Mouse (Mus musculus) stomach, postnatal 0 days (tissue): ENCODE data around the gene Plxnb2. TPM values are rescaled to one million over a fixed set of nuclear protein-coding genes. Genes with fewer than 3 reads are reported as not detected.

Experiments used
- ATAC-seq: fragments of 200-750 bp; cut with Nextera tagmentation; 2 replicates; pipeline ENCODE4 v1.8.0; 2017; ENCODE audit not compliant: low FRiP score, low TSS enrichment
- DNase-seq: peaks from one replicate; pipeline ENCODE4 v3.0.0-alpha.2; 2016; ENCODE audit warnings: low spot score
- H3K27ac ChIP-seq: fragments of 300-500 bp; sonication (generic); replicated peaks from 2 replicates; pipeline ENCODE4 v1.5.1; 2014; ENCODE audit warnings: mild to moderate bottlenecking, control low read depth
- H3K27me3 ChIP-seq: fragments of 300-500 bp; sonication (generic); 2 replicates; pipeline ENCODE4 v1.6.1; 2014; ENCODE audit warnings: low read length; ENCODE audit not compliant: control insufficient read depth, insufficient read depth
- H3K36me3 ChIP-seq: fragments of 300-500 bp; sonication (generic); 2 replicates; pipeline ENCODE4 v1.6.1; 2014; ENCODE audit warnings: low read length, mixed read lengths; ENCODE audit not compliant: control insufficient read depth, insufficient read depth
- H3K4me1 ChIP-seq: fragments of 300-500 bp; sonication (generic); replicated peaks from 2 replicates; pipeline ENCODE4 v1.6.1; 2014; ENCODE audit warnings: antibody characterized with exemption; ENCODE audit not compliant: control insufficient read depth, insufficient read depth
- H3K4me2 ChIP-seq: fragments of 300-500 bp; sonication (generic); replicated peaks from 2 replicates; pipeline ENCODE4 v1.6.1; 2014; ENCODE audit warnings: low read depth, mild to moderate bottlenecking, control low read depth, moderate library complexity
- H3K4me3 ChIP-seq: fragments of 300-500 bp; sonication (generic); 2 replicates; pipeline ENCODE4 v1.5.1; 2014; ENCODE audit warnings: low read depth, low read length, control low read depth
- H3K9ac ChIP-seq: fragments of 300-500 bp; sonication (generic); 2 replicates; pipeline ENCODE4 v1.6.1; 2014; ENCODE audit warnings: mild to moderate bottlenecking, low read length, control low read depth, mixed read lengths
- H3K9me3 ChIP-seq: fragments of 300-500 bp; sonication (generic); 2 replicates; pipeline ENCODE4 v1.6.1; 2016; ENCODE audit warnings: low read length; ENCODE audit not compliant: control insufficient read depth
- CTCF ChIP-seq: IDR thresholded peaks from 2 replicates; pipeline ENCODE4 v1.5.1; 2016; ENCODE audit warnings: antibody characterized with exemption, low read depth, mild to moderate bottlenecking, moderate library complexity
- EP300 ChIP-seq: optimal IDR thresholded peaks from 2 replicates; pipeline ENCODE3; 2016; ENCODE audit warnings: antibody characterized with exemption
- WGBS: fragments of 180-500 bp; shearing (Covaris S2); extraction: QIAGEN DNeasy Blood & Tissue Kit; methylation state at CpG from one replicate; pipeline ENCODE4 v1.1.7; 2014; 5-methylcytosine and 5-hydroxymethylcytosine counted together
- polyA plus RNA-seq: library from polyadenylated mRNA; unstranded; fragments of >200 nt; fragmentation: Nextera tagmentation; extraction: Ambion mirVana; gene quantifications from 2 replicates; pipeline ENCODE4 v1.2.1, GENCODE M21; 2015

The Plxnb2 gene
- polyA plus RNA-seq, 1 experiment from 2014 or later: 75.2 TPM

DNA sequence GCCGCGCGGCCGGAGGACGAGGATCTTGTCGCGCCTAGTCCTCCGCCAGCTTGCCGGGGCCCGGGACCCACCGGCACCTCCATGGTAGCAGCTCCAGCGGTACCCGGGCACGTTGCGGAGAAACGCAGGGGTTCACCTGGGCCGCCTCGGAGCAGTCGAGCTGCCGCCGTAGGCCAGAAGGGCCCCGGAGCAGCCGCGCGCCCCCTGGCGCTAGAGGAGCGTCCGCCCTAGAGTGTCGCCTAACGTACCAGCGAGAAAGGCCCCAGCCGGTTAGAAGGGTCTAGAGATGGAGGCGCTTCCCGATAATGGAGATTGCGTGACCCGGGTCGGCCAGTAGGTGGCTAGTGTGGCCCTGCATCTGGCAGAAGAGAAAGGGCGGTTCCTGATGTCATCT lies 15.7 kb upstream of the Plxnb2 start, which contains the start of gene Dennd6b:
Dennd6b (minus strand) TSS at position 184 of the 394 bp plus-strand sequence.
- WGBS: under 1% methylated on average over 38 of the region's 38 CpGs
- H3K27me3 ChIP-seq: no peaks in the 10 kb centered on the region
- peak; percentile 99 for ATAC-seq

DNA sequence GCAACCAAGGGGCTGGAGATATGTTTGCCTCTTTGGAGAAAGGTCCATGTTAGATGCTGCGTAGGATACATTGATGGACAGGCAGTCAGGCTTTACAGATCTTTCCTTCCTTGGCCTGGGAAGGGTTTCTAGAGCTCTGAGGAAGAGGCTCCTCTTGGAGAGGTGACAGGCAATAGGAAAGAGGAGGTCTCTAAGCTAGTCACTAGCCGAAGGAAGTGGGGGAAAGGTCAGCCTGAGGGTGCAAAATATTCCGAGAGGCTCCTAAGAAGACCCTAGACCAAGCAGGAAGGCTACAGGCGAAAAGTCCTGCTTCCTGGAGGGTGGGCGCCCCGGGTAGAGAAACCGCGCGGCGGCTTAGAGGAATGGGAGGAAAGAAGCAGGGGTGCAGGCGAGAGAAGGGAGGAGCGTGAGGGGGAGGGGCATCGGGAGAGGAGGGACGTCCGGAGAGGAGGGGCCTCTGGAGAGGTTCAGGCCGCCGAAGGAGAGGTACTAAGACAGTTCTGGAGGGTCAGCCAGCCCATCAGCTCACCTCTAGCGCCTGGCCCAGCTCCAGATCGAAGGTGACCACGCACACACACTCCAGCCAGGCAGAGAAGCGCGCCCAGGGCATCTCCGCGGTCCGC lies 15.2 kb upstream of the Plxnb2 start:
- Histone ChIP-seq H3K9me3 (no peaks in the 10 kb centered on the region), H3K27ac (peak overlapping the region; percentile 99)

More for the DNA sequence above, 15.7 kb upstream of the Plxnb2 start, which contains the start of gene Dennd6b:
- peak; percentile 96 for DNase-seq
- Histone ChIP-seq H3K4me2 (peak within 1 kb of the TSS; percentile 68), H3K36me3 (no peaks in the 10 kb centered on the region), H3K4me1 (0 out of 2 replicates have a peak, but pooled peaks cover 6% of the 10 kb centered on the region), H3K4me3 (peak within 1 kb of the TSS; percentile 95), H3K9ac (peak within 1 kb of the TSS; percentile 92), H3K27ac (peak within 1 kb of the TSS; percentile 99), H3K9me3 (no peaks in the 10 kb centered on the region)
- TF ChIP-seq EP300 (no peak), CTCF (peak; percentile 93)

DNA sequence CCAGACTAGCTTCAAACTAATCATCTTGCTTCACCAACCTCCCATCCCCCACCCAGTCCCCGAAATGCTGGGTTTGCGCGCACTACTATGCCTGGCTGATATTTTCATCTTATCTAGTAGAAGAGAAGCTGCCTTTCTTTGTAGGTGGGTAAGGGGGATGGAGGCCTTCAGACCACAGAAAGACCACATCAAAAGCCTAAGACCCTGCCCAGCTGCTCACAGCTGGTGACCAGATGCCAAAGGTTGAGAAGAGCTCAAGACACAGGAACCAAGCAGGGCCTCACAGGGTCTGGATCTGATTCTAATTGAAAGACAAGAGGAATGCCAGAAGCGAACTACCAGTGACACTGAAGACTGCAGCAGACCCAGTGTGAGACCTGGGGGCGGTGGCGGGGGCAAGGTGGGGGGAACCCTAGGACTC lies 14.7 kb upstream of the Plxnb2 start:
- peak overlapping the region; percentile 95 for H3K4me3 ChIP-seq
- H3K4me1 ChIP-seq: 0 out of 2 replicates have a peak, but pooled peaks cover 6% of the 10 kb centered on the region
- no peak for DNase-seq
- H3K27me3 ChIP-seq: no peaks in the 10 kb centered on the region
- TF ChIP-seq CTCF: no peak
- no peak for TF ChIP-seq EP300
- H3K36me3 ChIP-seq: no peaks in the 10 kb centered on the region
- H3K9me3 ChIP-seq: no peaks in the 10 kb centered on the region
- peak overlapping the region; percentile 99 for H3K27ac ChIP-seq
- H3K9ac ChIP-seq: peak overlapping the region; percentile 92
- no peak for ATAC-seq
- peak overlapping the region; percentile 68 for H3K4me2 ChIP-seq
- 51% methylated on average over 6 of the region's 6 CpGs for WGBS

More for the DNA sequence above, 15.2 kb upstream of the Plxnb2 start:
- Histone ChIP-seq H3K9ac (peak overlapping the region; percentile 92), H3K4me1 (0 out of 2 replicates have a peak, but pooled peaks cover 6% of the 10 kb centered on the region), H3K27me3 (no peaks in the 10 kb centered on the region), H3K4me3 (peak overlapping the region; percentile 95), H3K4me2 (peak overlapping the region; percentile 68), H3K36me3 (no peaks in the 10 kb centered on the region)
- TF ChIP-seq CTCF (no peak), EP300 (no peak)
- WGBS: under 1% methylated on average over 21 of the region's 25 CpGs
- peak; percentile 92 for DNase-seq
- peak; percentile 92 for ATAC-seq

DNA sequence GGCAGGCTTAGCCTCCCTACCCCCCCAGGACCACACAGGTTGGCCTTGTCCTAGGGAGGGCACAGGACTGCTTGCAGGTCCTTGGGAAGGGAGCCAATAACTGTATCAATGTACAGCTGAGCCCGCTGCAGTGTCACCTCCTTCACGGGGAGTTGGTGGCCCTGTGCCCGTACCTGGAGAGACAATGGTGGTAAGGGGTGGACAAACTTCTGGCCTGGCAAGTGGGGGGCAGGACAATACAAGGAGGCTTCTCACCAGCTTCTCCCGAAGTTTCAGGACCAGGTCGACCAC lies 4.3 kb upstream of the Plxnb2 start:
- Histone ChIP-seq H3K36me3 (no peaks in the 10 kb centered on the region), H3K4me1 (0 out of 2 replicates have a peak, but pooled peaks cover 7% of the 10 kb centered on the region), H3K27ac (no peak overlapping the region), H3K27me3 (no peaks in the 10 kb centered on the region), H3K4me3 (no peak overlapping the region), H3K9ac (no peak overlapping the region), H3K9me3 (no peaks in the 10 kb centered on the region), H3K4me2 (no peak overlapping the region)
- TF ChIP-seq CTCF: no peak
- TF ChIP-seq EP300: no peak
- 89% methylated on average over 5 of the region's 5 CpGs for WGBS
- ATAC-seq (no peak), DNase-seq (no peak)

- Histone ChIP-seq H3K4me2 (no peak overlapping the region), H3K27me3 (no peaks in the 10 kb centered on the region), H3K9ac (no peak overlapping the region), H3K9me3 (no peaks in the 10 kb centered on the region), H3K27ac (no peak overlapping the region), H3K4me3 (no peak overlapping the region), H3K36me3 (no peaks in the 10 kb centered on the region), H3K4me1 (0 out of 2 replicates have a peak, but pooled peaks cover 7% of the 10 kb centered on the region)
- ATAC-seq: no peak
- WGBS: 70% methylated on average over 5 of the region's 5 CpGs
- TF ChIP-seq CTCF: no peak
- DNase-seq: no peak
These were observed 3.8 kb upstream of the Plxnb2 start for GRCm38 (mm10) chr15:89184141-89184936.
